Mouse (Mus musculus) gastrocnemius, postnatal 14 days (tissue): Measurements from ENCODE around the gene Nutm1. TPM values are rescaled to one million over a fixed set of nuclear protein-coding genes. Genes with fewer than 3 reads are reported as not detected.
A peak's percentile ranks its signal among the peaks of the same experiment; 100 is the strongest.

ENCODE experiments used
- DNase-seq: peaks from one replicate; pipeline ENCODE4 v3.0.0; 2021; ENCODE audit warnings: mixed read lengths
- intact Hi-C: fragments of 180-260 bp; cut with DNase I; formaldehyde crosslinking; loops from one replicate; pipeline ENCODE4 v1.15.1; 2025; ENCODE audit warnings: low total_unique reads
- total RNA-seq, 2 experiments: library from RNA; stranded (reverse); gene quantifications; 2 replicates each; pipeline ENCODE4 v1.2.3; 2021

Nutm1 gene
- total RNA-seq, 2 experiments from 2014 or later = not detected

DNA sequence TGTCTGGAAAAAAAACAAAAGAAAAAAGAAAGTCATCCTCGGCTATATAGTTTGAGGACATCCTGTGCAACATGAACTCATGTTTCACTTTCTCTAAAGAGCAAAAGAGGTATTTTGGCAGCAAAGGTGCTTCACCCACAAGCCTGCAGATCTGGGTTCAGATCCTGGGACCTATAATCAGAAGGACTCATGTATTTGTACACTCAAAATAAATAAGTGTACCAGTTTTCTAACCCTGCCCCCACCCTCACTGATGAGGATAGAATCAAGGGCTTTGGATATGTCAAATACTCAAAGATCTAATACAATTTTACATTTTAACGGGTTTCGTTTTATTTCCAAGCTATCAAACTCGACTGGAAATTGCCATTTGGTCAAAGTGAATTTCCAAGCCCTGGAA is 5.3 kb upstream of the Nutm1 start:
- DNase-seq = no peak
- intact Hi-C loops = loop anchor here (10.0 kb wide), 1 partner anchor 70 kb away; no protein-coding TSS in a partner anchor

DNA sequence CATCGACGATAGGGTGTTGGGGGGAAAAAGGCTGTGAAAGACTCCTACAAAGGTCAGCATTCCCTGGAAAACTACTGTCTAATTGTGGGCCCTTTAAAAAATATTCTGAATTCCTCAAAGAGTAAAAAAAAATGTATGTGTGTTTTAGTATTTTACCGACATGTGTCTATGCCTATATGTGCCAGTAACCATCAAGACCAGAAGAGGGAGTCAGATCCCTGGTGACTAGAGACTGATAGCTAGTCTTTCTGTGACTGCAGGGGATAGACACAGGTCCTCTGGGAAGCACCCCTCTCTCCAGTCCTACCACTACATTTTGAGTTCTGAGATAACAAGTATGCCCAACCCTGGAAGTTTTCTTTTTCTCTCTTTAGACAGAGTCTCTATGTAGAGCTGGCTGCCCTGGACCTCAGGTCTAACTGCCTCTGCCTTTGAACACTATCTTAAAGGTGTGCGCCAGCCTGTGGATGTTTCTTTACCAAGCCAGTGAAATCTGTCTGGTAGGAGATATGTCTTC is 3.7 kb upstream of the Nutm1 start:
- intact Hi-C loops = loop anchor here (10.0 kb wide), 1 partner anchor 72 kb away; no protein-coding TSS in a partner anchor
- no peak for DNase-seq

DNA sequence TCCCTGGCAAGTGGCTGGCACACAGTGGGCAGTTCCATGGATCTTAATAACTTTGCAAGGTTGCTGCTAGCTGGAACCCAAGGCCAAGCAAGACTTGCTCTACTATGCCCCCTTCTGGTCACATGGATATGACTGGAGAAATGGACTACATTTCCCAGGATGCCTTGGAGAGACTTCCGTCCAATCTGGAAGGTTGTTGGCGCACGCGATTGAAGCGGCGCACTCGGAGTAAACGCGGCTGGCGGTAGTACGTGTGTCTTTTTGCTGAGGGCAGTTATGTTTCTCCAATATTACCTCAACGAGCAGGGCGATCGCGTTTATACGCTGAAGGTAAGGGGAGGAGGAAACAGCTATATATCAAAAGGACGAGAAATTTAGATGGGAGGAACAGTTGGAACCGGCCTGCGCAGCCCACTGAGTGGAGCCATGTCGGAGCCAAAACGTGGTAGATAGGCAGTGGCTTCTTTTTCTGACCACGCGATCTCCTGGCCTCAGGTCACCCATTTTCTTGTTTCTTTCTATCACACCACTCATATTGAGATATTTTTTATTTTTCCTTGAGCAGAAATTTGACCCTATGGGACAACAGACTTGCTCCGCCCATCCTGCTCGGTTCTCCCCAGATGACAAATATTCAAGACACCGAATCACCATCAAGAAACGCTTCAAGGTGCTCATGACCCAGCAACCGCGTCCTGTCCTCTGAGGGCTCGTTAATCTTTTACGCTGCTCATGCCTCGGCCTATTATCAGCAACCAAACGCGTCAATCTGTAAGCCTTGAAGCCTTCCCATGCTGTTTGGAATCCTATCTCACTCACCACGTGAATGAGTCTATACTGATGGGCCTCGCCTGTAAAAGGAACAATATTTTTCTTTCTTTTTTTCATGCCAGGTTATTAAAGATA is 2.9 kb upstream of the Nutm1 start, which contains the start of gene Nop10:
Gene Nop10, plus strand, starts transcription at position 179 of the 906 bp plus-strand sequence.
- intact Hi-C loops = loop anchor here (10.0 kb wide), 1 partner anchor 73 kb away; no protein-coding TSS in a partner anchor
- DNase-seq = peak; percentile 74

DNA sequence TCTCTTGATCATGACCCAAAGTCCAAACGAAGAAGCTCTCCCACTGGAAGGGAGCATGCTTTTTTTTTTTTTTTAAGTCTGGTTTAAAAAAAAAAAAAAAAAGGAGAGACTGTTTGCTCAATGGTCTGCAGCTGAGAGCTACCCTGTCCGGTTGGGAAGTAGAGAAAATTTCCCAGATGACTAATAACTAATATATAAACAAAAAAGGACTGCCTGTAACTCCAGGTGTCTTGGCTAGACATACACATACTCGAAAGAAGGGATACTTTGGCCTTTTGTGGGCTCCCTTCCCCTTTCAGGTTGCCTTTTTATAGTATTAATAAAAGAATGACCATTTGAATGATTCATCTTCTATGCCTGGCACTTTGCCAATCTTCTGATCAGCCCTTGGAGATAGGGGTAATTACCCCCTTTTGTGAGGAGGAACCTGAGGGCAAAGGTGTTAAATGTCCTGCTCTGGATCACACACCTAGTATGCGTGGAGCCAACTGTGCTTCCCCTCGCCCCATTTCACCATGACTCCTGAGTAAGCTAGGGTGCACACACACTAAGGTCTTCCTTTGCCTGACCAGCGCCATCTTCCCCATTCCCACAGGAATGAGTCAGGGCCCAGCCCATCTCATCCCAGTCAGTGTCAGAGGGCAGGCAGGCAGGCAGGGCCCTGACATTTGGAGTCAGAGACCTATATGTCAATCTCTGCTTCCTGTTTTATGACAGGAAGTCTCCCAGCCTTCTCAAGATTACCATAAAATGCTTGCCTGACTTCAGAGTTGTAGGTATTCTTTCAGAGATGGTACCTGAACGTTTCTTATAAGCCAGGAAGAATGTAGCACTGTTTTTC is 4.2 kb downstream of the Nutm1 start:
- DNase-seq = no peak
- intact Hi-C loops = no loop called here

DNA sequence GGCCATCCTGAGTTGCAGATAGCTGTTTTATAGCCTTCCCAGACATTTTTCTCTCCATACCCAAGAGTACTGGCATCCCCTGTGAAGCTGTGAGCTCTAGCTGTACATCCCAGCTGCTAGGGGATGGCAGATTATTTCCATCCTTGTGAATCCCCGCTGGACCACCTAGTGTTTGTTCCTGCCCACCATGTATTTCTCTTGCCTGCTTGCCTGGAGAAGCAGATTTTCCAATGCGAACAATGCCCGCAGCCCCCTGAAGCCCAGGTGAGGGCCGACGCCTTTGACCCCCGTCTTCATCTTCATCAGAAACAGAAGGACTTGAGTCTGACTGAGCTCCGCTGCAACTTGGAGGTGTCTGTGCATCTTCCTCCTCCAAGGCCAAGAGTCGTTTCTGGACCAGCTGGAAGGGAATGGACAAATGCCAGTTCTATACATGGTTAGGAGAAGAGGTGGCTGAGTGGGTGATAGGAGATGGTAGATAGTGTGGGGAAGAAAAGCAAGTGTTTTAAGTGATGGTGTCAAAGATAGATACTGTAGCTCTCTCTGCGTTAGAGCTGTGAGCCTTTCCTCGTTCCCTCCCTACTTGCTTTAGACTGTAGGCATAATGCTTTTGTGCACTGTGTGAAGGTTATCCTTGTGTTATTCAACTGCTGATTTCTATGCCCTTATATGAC is 9.2 kb downstream of the Nutm1 start:
- intact Hi-C loops = no loop called here
- no peak for DNase-seq

DNA sequence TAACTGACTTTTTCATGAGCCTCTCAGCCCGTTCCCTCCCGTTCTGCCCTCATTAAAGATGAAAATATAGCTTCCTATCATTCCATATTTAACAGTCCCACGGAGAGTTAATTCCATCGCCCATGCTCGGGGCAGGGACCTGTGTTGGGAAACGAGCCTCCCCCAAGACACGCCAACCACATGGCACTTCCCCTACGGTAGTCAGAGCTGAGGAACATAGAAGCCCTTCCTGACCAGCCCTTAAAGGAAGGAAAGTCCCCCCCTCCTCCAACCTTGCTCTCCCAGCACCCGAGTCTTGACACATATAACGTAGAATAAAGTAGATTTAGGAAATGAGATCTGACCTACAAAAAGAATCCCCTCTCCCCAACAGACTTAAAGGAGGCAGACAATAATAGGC is 11.8 kb downstream of the Nutm1 start:
- DNase-seq = no peak
- intact Hi-C loops = no loop called here

DNA sequence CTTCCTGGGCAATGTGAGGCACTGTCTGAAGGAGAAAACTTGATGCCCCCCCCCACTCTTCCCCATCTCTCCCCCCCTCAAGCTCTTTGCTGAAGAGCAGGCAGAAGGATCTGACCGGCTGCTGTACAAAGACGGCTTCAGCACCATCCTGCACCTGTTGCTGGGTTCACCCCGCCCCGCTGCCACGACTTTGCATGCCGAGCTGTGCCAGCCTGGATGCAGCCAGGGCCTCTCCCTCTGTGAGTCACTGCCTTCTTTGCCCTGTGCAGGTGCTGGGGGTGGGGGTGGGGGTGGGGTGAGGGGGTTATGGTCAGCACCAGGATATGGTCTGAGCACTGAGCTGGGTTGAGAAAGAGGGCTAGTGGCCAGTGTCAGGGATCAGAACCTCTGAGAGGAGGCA is 12.9 kb downstream of the Nutm1 start:
- intact Hi-C loops = no loop called here
- DNase-seq = no peak

DNA sequence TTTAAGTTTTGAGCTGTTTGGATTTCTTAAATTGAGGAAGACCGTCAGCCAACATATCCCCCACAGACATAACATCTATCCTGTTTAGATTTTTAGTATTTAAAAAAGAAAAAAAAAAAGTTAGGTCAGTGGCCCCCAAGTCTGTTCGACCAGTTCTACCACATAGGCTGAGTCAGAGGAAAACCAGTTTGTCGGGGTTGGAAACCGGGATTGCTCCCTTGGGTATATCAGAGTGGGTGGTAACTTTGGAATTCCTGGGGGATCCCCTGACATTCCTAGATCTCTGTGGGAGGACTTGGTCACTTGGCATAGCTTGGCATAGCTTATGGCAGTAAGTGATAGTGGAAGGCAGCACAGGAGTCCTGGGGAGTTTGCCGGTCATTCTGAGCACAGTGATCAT is 13.8 kb downstream of the Nutm1 start:
- intact Hi-C loops = no loop called here
- DNase-seq = no peak

DNA sequence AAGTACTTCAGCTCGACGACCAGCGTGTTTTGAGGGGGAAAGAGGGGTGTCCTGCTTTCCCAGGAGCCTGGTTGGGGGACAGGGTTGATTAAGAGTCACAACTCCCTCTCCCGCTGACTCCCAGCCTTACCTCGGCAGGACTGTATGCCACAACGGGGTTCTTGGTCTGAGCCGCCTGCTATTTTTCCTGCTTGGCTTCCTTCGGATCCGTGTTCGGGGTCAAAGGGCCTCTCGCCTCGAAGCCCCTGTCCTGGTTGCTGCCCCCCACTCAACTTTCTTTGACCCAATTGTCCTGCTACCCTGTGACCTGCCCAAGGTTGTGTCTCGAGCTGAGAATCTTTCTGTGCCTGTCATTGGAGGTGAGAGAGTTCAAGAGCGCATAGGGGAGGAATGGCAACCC is 17.3 kb downstream of the Nutm1 start:
- DNase-seq = no peak
- intact Hi-C loops = no loop called here

DNA sequence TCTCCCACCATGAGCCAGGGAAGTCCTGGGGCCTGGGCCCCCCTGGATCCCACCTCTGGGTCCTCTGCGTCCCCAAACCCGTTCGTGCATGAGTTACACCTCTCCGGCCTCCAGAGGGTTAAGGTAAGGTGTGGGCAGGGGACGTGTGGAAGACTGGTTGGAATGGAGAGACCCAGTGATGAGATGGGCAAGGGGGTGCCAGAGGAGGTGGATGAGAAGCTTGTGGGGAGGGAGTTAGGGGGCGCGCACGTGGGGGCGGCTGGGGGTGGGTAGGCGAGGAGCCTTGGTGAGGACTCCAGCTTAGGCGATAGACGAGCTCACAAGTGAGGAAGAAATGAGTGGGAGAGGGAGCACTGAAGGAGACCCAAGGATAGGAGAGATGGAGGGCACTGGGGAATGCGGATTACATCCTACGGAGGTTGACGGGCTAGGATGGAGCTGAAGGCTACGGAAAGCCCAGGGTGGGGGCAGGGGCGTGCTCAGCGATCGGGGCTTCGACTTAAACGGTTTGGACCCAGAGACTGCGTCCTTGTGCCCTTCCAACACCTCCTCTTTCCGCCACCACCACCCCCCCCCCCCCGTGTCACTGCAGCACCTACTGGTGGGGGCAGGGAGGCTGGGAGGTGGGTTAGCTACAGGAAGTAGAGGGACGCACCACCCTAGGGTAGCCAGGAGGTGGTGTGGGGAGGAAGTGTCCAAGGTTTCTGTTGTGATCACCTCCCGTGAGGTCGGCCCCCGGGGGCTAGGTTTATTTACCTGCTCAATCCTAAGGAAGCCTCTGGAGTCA is 19.0 kb downstream of the Nutm1 start:
- DNase-seq = no peak
- intact Hi-C loops = no loop called here

DNA sequence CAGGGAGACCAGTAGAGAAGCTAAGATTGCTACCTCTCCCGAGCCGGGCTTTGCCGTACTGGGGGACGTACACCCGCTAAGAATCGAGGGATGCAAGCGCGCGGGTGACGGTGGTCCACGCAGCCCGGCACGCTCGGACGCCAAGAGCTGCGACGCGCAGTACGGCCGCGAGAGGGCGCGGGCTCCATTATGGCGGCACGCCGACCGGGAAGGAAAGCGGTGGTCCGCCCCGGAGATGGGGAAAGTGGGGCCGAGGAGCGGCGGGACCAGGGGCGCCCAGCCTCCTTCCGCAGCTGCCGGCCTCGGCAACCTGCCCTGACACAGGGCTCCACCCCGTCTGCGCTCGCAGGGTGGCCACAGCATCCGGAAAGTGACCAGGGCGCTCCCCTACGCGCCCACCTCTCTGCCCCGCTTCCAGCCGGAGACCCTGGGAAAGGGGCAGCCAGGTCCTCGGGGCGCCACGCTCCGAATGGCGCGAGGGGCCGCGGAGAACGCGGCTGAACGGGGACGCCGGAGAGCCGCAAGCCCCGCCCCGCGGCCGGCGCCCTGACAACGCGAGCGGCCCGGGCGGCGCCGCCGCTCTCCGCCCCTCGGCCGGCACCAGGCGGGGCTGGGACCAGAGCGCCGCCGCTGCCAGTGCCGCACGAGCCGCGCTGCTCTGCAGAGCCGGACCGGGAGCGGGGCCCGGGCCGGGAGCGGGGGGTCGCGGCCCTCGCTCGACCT is 19.7 kb downstream of the Nutm1 start, which contains the start of gene Lpcat4:
Gene Lpcat4, plus strand, starts transcription at position 257 of the 723 bp plus-strand sequence.
- intact Hi-C loops = no loop called here
- peak; percentile 87 for DNase-seq

DNA sequence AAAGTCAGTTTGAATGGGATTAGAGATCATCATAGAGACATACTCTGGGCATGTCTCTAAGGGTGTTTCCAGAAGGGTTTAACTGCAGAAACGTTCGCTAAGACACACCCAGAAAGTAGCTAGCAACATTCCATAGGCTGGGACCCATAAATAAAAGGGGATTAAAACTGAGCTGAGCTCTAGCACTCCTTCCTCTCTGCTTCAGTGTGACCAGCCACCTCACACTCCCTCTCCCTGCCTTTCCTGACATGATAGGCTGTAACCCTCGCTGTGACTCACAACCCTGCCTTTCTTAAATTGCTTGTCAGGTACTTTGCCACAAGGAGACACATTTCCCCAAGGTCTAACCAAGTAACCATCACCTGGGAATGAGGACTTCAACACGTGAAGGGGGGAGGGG is 21.1 kb downstream of the Nutm1 start:
- no peak for DNase-seq
- intact Hi-C loops = no loop called here

DNA sequence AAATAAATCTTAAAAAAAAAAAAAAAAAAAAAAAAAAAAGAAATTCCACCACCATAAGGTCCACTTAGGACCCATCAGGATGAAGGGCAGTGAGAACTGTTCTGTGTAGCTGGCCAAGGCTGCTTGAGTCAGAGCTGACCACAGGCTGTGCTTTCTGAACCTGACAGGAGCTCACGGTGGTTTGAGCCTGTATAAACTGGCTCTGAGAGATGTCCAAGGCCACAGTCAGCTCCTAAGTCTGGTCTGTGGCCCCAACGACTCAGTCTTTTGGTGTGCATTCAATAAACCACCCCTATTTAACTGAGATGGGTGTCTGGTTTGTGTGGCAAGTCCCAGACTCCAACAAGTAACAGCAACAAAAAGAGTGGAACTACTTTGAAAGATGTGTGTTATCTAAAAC is 22.5 kb downstream of the Nutm1 start:
- DNase-seq = no peak
- intact Hi-C loops = no loop called here

DNA sequence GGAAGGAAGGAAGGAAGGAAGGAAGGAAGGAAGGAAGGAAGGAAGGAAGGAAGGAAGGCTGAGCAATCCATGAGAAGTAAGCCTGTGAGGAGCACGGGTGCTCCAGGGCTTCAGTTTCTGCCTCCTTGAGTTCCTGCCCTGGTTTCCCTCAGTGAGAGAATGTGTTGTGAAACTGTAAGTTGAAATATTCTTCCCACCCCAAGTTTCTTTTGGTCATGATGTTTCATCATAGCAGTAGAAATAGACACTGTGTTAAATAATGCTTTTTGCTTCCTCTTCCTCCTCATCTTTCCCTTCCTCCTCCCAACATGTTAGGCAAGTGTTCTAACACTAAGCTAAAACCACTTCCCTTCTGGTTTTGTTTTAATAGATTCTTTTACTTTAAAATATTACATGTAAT is 26.5 kb downstream of the Nutm1 start:
- intact Hi-C loops = no loop called here

DNA sequence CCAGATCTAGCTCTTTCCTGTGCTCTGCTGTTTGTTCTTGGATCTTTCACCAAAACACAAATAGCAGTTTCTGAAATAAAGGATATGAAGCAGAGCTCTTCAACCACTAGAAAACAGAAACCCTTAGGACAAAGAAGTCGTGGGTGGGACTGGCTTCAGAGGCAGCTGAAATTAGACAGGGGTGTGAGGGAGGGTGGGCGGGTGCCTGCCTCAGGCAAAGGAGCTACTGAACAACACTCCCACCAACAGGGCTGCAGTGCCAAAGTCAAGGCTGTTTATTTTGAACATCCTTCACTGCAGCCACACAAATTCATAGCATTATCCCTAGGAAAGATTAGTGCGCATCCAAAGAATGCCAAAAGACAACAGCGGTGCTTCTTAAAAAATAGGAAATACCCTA is 34.7 kb downstream of the Nutm1 start:
- DNase-seq = no peak
- intact Hi-C loops = no loop called here

More for the DNA sequence above, 26.5 kb downstream of the Nutm1 start:
- no peak for DNase-seq

DNA sequence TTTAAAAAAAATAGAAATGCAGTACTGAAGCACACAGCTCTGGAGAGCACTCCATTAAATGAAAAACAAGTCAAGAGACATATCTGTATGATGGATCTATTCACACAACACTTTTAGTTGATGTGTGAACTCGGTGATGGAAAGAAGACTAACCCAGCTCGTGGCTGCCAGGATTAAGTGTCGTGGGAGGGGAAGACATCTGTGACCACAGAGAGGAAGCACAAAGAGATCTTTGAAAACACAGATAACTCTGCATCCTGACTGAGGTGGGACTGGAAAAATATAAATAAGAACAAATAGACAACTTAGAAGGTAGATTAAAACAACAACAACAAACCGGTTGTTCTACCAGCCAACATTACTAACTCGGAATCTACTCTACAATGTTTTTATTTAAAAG is 36.5 kb downstream of the Nutm1 start:
- DNase-seq = no peak
- intact Hi-C loops = no loop called here

DNA sequence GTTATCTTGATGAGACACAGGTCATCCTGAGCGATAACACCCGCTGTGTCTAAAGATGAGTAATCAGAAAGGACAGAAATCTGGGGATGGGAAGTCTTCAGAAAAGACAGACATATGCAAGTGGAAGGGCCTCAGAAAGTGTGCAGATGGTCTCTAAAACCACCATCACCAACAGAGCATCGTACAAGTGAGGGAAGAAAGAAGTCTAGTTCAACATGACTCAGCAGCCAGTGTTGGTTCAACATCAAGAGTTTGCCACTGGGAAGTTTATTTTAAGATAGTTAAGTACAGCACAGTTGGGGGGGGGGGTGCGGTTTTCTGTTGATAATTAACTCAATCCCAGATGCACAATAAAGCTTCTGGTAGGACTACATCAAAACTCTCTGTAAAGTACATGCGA is 38.2 kb downstream of the Nutm1 start:
- intact Hi-C loops = no loop called here

DNA sequence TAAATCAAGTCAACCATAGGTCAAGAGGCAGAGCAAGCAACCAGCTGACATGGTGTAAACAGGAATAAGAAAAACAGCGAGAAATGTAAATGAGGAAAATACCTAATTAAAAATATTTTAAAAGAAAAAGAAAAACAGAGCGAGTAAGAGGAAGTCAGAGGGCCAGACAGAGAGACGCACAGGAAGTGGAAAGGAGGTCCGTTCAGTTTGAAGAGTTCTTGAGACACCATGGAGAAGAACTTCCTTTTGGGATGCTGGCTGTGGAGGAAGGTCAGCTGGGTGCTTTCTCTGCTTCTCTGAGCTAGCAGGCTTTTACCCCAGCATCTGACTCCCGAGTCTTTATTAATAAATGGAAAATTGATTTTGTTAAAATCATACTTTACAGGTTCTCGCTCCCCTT is 41.5 kb downstream of the Nutm1 start:
- intact Hi-C loops = no loop called here
- DNase-seq = no peak

More for the DNA sequence above, 38.2 kb downstream of the Nutm1 start:
- DNase-seq = no peak
